Mouse (Mus musculus): ENCODE measurements at regions not wholly inside any gene's neighbourhood (a gene's known extent, or its start where the extent isn't known, plus 50 kb on each side); places are given as distances from the start of the nearest gene placed in this dataset.
A peak's percentile ranks its signal among the peaks of the same experiment; 100 is the strongest.

- no peak for DNase-seq (ENCODE audit: low spot score)
These were observed 95.5 kb downstream of the Psat1 start for GRCm38 (mm10) chr19:15851622-15852021.

- no peak for DNase-seq (ENCODE audit: low spot score)
These were observed 96.4 kb downstream of the Psat1 start for GRCm38 (mm10) chr19:15850722-15851121.

- no peak for DNase-seq (ENCODE audit: low spot score)
These were observed 97.9 kb downstream of the Psat1 start for GRCm38 (mm10) chr19:15849235-15849634.

GRCm38 (mm10) chr19:15838327-15838726 is 108.8 kb downstream of the Psat1 start:
- DNase-seq (ENCODE audit: low spot score) = no peak

DNA sequence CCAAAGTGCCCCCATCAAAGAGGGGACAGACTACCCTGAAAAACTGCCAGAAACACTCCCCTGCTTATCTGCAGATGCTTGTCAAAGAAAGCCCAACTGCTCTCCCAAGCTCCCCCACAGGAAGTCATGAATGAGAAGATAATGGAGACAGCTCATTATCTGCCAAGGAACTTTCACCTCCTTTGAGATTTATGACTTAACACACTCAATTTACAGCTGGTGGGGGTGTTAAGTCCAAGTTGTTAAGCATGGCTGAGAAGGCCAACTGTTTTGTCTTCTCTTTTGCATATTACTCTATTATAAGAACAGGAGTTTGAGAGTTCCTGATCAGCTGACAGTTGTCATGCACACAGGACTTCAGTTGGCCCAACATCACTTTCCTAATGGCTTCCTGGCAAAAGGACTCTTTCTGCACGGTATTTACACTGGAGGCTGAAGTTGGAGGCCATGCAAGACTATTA is 109.4 kb downstream of the Psat1 start:
- DNase-seq (ENCODE audit: low spot score) = no peak

DNA sequence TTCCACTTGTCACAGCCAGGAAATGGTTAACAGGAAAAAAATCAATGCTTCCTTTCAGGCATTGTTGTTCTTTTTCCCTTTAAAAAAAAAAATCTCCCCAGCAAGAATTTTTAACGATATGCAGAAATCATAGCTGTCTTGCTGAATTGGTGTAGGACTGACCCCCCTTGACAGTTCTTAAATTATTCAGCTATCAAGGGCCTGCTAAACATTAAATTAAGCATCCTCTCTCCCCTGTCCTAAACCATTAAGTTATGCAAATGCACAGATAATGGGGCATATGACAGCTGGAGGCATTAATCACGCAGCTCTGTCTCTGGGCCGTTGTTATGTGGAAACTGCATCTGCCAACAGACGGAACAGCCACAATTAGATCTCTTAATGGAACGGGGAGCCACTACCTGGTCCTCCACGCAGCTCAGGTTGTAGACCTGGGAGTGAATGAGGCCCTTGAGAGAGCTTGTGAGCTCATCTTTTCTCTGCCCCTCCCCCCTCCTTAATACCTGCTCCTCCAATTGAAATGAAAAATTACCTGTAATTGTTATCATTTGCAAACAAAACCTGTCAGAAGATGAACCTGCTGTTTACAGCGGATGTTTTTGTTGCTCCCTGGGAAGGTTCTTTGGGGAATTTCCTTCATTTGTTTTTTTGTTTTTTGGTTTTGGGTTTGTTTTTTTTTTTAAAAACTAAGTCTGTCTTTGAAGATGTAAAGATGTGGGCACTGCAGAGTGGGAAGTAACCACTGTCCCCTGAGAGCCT is 110.0 kb downstream of the Psat1 start:
- DNase-seq (ENCODE audit: low spot score) = no peak

DNA sequence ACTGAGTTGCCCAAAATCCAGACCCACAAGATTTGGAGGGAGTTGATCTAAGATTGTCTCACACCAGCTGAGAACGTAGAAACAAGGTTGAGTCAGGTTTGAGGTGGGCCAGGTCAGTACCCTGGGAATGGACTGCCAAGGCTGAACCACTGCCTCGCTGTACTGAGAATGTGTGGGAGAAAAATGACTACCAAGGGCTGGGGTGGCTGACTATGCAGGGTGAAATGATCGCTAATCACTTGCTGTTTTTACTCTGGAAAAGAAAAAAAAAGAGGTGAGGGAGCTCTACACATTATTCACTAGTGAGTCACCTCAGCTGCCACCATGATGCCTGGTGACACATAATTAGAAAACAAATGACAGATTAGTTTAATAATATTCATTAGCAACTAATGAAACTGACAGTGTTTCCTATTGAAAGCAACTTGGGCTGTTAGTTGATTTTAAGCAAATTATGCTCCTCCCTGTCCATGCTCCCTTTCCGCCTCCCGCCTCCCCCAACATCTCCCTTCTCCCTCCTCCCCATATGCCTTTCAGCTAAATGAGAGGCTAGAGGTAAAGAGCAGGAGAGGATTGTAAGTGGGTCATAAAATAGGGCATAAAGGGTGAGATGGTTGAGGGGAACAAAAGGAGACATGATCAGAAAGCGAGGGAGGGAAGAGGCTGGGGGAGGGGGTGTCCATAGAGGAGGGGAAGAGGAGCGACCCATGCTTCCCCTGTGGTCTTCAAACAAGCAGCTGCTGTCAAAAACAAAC is 110.8 kb downstream of the Psat1 start:
- DNase-seq (ENCODE audit: low spot score) = no peak

- DNase-seq (ENCODE audit: low spot score) = no peak
These were observed 116.8 kb downstream of the Psat1 start for GRCm38 (mm10) chr19:15830385-15830784.

- DNase-seq (ENCODE audit: low spot score) = peak; percentile 17
These were observed 118.0 kb downstream of the Psat1 start for GRCm38 (mm10) chr19:15829158-15829557.

DNA sequence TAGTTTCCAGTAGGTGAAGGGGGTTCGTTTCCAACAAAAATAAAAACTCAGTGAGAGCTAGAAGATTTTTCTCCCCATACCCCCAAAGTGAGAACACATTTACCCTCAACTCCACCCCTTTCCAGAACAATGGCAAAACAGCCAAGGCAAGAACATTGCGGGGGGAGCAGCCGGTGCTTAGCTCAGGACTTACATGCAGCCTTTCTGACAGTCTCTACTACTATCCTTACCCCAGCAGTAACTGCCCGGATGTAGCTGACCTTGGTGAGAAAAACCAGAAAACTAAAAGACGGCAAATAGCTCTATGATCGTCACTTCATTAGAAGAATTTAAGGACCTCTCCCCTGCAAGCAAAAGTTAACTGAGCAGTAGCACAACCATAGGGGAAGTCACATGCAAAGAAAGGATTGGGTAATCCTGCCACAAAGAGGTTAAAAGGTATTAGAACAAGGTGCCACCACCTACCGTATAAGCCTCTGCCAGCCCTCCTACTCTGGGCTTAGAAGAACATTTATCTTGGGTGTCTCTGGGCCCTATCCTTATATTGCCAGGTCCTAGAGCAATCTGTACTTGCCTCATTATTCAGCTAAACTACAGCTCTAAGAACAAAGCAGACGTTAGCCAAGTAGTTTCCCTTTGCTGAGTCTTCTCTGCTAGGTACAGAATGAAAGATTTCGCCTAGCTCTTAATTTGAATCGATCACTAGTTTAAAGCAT is 119.0 kb downstream of the Psat1 start:
- DNase-seq (ENCODE audit: low spot score) = no peak

DNA sequence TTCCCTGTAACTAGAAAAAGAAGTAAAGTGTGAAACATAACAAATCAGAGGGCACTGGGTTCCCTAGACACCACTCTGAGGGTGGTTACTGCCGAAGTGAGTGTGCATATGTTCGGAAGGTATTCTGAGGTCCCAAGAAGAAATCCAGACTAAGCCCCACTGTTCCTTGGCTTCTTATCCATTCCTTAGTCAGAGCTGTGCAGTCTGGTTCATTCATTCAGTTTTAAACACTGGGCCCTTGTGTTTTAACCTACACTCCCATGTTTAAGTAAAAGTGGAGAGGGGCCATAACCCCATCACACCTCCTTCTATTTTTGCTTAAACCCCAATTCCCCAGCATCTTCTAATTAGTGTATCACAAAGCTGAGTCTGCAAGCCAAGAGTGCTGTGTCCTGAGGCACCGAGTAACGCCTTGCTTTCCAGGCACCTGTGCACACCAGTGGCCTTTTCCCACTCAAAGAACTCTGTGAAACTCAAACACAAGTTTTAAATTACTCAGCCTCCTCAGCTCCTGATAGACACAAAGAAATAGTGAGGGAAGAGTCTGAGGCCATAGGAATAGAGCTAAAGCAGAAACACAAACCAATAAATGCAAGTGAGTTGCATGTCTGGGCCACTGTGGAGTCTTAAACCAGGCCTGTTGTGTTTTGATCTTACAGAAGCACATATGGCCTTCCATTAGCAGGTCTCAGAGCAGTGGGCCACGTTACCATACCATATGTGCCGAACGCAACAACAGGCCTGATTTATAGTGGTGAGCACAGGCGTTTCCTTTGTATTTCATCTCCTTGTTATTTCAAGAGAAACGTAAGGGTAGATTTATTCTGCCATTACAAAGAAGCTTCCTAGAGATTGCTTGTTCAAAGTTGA is 119.8 kb downstream of the Psat1 start:
- DNase-seq (ENCODE audit: low spot score) = no peak

- no peak for DNase-seq (ENCODE audit: low spot score)
These were observed 123.3 kb downstream of the Psat1 start for GRCm38 (mm10) chr19:15823688-15824371.

- no peak for DNase-seq (ENCODE audit: low spot score)
These were observed 127.1 kb downstream of the Psat1 start for GRCm38 (mm10) chr19:15820020-15820419.

GRCm38 (mm10) chr19:15815166-15815565 is 132.0 kb downstream of the Psat1 start:
- DNase-seq (ENCODE audit: low spot score) = no peak

DNA sequence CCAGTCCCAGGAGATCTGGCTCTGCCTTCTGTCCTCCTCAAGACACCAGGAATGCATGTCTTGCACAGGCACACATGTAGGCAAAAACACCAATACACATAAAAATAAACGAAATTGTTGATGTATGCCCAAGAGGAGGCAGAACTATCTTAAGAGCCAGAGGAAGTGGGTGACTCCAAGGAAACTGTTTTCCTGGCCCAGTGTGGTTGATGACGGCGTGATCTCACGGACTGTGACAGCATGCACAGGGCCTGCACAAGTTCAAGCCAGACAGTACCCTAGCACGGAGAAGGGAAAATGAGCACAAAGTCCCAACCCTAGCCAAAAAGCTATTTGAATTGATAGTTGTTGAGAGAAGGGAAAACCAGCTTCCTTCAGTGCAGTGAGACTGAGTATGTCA is 138.1 kb downstream of the Psat1 start:
- no peak for DNase-seq (ENCODE audit: low spot score)

GRCm38 (mm10) chr19:15807681-15808080 is 139.5 kb downstream of the Psat1 start:
- no peak for DNase-seq (ENCODE audit: low spot score)

DNA sequence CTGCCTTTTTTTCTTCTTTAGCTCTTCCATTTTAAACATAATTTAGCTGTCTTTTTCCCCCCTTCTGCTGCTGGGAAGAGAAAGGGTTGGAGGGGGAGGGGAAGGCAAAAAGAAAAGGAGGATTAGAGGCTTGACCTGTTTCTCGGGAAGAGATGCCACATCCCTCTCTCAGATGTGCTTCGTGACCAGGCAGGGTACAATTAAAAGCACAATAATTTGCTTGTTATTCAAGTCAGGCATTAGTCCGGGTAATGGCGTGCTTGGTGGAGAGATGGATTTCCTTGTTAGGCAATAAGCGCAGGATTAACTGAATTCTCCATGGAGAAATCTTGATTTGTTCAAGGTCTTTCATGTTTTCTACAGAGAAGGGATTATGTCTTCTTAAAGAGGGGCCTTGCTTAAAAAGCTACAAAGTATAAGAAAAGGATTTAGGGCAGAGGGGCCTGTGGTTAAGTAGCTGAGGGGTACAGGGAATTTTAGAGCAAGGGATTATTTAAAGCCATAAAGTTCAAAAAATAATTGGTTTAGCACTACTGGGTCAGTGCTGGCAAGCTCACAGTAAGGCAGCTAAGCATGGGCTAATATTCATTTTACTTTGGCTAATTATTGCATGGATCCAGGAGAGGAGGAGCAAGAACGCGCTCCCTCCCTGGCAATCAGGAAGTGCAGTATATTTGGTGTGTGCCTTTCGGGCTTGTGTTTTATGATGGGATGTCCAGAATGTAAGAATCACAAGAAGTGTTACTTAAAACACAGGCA is 143.8 kb downstream of the Psat1 start:
- DNase-seq (ENCODE audit: low spot score) = no peak

- DNase-seq (ENCODE audit: low spot score) = no peak
These were observed 144.5 kb downstream of the Psat1 start for GRCm38 (mm10) chr19:15802641-15803040.

- DNase-seq (ENCODE audit: low spot score) = peak; percentile 30
These were observed 145.2 kb downstream of the Psat1 start for GRCm38 (mm10) chr19:15801811-15802486.

Measured in spleen, adult 12 weeks (tissue).